Mouse (Mus musculus) mature B cell (primary cell): ENCODE measurements around the gene Il5ra.

Experiments used
- in situ Hi-C: fragments of 300-500 bp; cut with MboI; formaldehyde crosslinking; loops from 2 replicates; pipeline ENCODE4 v1.14.3; 2019

Gene Il5ra

GRCm38 (mm10) chr6:106738229-106738628, 10.6 kb downstream of the Il5ra start:
- in situ Hi-C loops, result no loop called here

GRCm38 (mm10) chr6:106732563-106732962, 16.3 kb downstream of the Il5ra start:
- in situ Hi-C loops, result no loop called here

GRCm38 (mm10) chr6:106729682-106730314, 19.0 kb downstream of the Il5ra start:
- in situ Hi-C loops, result no loop called here

DNA sequence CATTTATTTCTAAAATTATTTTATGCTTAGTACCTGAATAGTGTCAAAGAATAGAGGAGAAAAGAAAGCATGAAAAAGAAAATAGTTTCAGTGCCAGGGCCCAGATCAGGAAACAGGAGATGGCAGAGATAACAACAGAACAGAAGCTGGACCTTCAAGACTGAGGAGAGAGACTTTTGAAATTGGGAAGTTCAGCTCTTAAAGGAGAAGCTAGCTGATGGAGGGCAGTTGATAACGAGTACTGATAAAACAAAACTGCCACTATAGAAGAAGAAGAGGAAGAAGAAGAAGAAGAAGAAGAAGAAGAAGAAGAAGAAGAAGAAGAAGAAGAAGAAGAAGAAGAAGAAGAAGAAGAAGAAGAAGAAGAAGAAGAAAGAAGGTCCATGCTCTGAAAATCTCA, 21.1 kb downstream of the Il5ra start:
- in situ Hi-C loops, result no loop called here

GRCm38 (mm10) chr6:106726078-106726477, 22.8 kb downstream of the Il5ra start:
- in situ Hi-C loops, result no loop called here

DNA sequence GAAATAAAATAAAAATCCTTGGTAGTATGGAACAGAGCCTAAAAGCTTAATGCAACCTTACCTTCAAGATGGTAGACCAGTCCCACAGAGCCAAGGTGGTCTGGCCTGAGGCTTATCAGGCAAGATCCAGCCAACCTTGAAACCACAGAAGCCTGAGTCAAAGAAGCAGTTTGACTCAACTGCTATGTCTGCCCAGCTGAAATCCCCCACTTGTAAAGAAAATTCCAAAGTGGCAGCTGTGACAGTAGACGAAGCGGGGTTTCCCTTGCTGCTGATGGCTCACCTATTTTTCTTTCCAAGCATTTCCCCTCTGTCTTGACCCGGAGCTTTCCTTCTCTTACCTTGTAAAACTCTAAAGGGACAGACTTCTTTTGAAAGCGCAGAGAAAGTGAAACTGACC, 23.2 kb downstream of the Il5ra start:
- in situ Hi-C loops, result no loop called here

- in situ Hi-C loops, result loop anchor here (25.0 kb wide), 1 partner anchor 1357 kb away; the partner anchor contains the start of gene Setmar
Observed at GRCm38 (mm10) chr6:106705506-106706035, 43.3 kb downstream of the Il5ra start.

DNA sequence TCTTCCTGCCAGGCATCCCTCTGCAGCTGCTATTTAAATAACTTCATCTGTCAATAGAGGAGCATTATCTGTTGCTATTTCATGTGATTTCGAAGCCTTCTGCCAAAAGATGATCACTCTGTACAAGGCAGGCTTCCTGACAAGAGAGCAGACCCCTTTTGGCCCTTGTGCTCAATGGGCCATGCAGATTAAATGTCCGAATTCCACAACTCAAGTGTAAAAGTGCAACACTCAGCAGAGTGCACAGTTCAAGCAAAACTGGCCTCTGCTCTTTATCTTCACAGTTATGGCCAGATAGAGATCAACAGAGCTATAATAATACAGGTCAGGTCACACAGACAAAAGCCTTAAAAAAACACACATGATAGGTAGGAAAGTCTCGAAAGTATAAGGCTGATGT, 46.9 kb downstream of the Il5ra start:
- in situ Hi-C loops, result loop anchor here (25.0 kb wide), 1 partner anchor 1360 kb away; the partner anchor contains the start of gene Setmar

GRCm38 (mm10) chr6:106675581-106675980, 73.3 kb downstream of the Il5ra start:
- in situ Hi-C loops, result no loop called here

GRCm38 (mm10) chr6:106663780-106664651, 84.8 kb downstream of the Il5ra start:
- in situ Hi-C loops, result loop anchor here (10.0 kb wide), 1 partner anchor 141 kb away; the partner anchor contains the start of gene Crbn
